In genomic region chr14:76681581-76682377, GRCm38 (mm10) we compare ENCODE assay signal across 8 mouse cellular contexts.
DNase-seq lines count a peak whose midpoint lies in the region; ATAC-seq and TF ChIP-seq lines count a peak whose summit lies in the region.

No protein-coding gene starts in this region.

- 21% methylated on average over 8 of the region's 8 CpGs for WGBS in embryonic facial prominence, embryonic 15.5 days
- 32% methylated on average over 8 of the region's 8 CpGs for WGBS in heart, postnatal 0 days

- ATAC-seq in embryonic facial prominence, embryonic 15.5 days (ENCODE audit: insufficient number of reproducible peaks, low FRiP score, low TSS enrichment, low read depth): peak; percentile 83
- no peak; the same call in 1 of the 2 replicates for ATAC-seq in heart, postnatal 0 days (ENCODE audit: insufficient read depth, low read depth)

- no peaks in the 10 kb centered on the region for H3K79me2 ChIP-seq in myocyte (ENCODE audit: control insufficient read depth, insufficient read depth)

- H3K36me3 ChIP-seq in embryonic facial prominence, embryonic 15.5 days: no peaks in the 10 kb centered on the region
- H3K36me3 ChIP-seq in heart, postnatal 0 days (replicated peaks; ENCODE audit: control insufficient read depth, insufficient read depth, low read length): no peaks in the 10 kb centered on the region
- no peaks in the 10 kb centered on the region for H3K36me3 ChIP-seq in myocyte (ENCODE audit: control insufficient read depth, insufficient read depth)

- no peaks in the 10 kb centered on the region for H3K27me3 ChIP-seq in embryonic facial prominence, embryonic 15.5 days
- H3K27me3 ChIP-seq in heart, postnatal 0 days (ENCODE audit: control insufficient read depth, insufficient read depth, low read length): no peaks in the 10 kb centered on the region
- no peaks in the 10 kb centered on the region for H3K27me3 ChIP-seq in myocyte (ENCODE audit: control insufficient read depth, insufficient read depth, insufficient read length)

- DNase-seq in adrenal gland, adult 2 months: peak; percentile 66
- no peak for DNase-seq in adrenal gland, postnatal 25 days
- DNase-seq in heart, postnatal 0 days (ENCODE audit: low spot score): peak; percentile 54
- DNase-seq in kidney, postnatal 36 days: peak; percentile 72 to 83
- DNase-seq in frontal cortex, postnatal 25 days (ENCODE audit: low spot score in 2 of 2): no peak
- DNase-seq in right cerebral cortex, postnatal 10 days (ENCODE audit: low spot score in 2 of 2): no peak

- H3K9ac ChIP-seq in embryonic facial prominence, embryonic 15.5 days: no peak overlapping the region
- no peak overlapping the region for H3K9ac ChIP-seq in heart, postnatal 0 days (replicated peaks; ENCODE audit: low read depth, low read length)

- H3K9me3 ChIP-seq in embryonic facial prominence, embryonic 15.5 days (replicated peaks): no peaks in the 10 kb centered on the region
- H3K9me3 ChIP-seq in heart, postnatal 0 days (replicated peaks; ENCODE audit: control insufficient read depth, low read length): no peaks in the 10 kb centered on the region

- TF ChIP-seq POLR2A in myocyte (IDR thresholded peaks at IDR 0.05; ENCODE audit: insufficient read length, low read depth): no peak

- TF ChIP-seq CTCF in heart, postnatal 0 days (IDR thresholded peaks at IDR 0.05; ENCODE audit: low read depth): no peak

- H3K27ac ChIP-seq in embryonic facial prominence, embryonic 15.5 days (replicated peaks): peak overlapping the region; percentile 89
- H3K27ac ChIP-seq in heart, postnatal 0 days (ENCODE audit: low read depth): peak overlapping the region; percentile 23

- no peak overlapping the region for H3K4me2 ChIP-seq in embryonic facial prominence, embryonic 15.5 days (replicated peaks)
- H3K4me2 ChIP-seq in heart, postnatal 0 days (ENCODE audit: low read depth, low read length): no peak overlapping the region
- H3K4me2 ChIP-seq in myocyte (ENCODE audit: low read depth): peak overlapping the region; percentile 3

- no peak overlapping the region for H3K4me3 ChIP-seq in embryonic facial prominence, embryonic 15.5 days (replicated peaks)
- no peak overlapping the region for H3K4me3 ChIP-seq in heart, postnatal 0 days (ENCODE audit: low read depth, low read length)
- H3K4me3 ChIP-seq in myocyte: no peak overlapping the region

- no peak for TF ChIP-seq EP300 in heart, postnatal 0 days (IDR thresholded peaks at IDR 0.05; ENCODE audit: low read depth)

- H3ac ChIP-seq in myocyte (ENCODE audit: control insufficient read depth, insufficient read length): no peak overlapping the region

- H3K4me1 ChIP-seq in embryonic facial prominence, embryonic 15.5 days: peaks cover 36% of the 10 kb centered on the region
- peaks cover 10% of the 10 kb centered on the region; the same call in 1 of the 2 replicates for H3K4me1 ChIP-seq in heart, postnatal 0 days (ENCODE audit: control insufficient read depth, insufficient read depth)

TF ChIP-seq in myocyte, 11 proteins besides CTCF, POLR2A, EP300 and RAD21:
- TF ChIP-seq SRF (IDR thresholded peaks at IDR 0.05; ENCODE audit: control insufficient read depth, insufficient read length, low read depth) (no peak), MYOG (IDR thresholded peaks at IDR 0.05; ENCODE audit: control insufficient read depth in 1 of 3, insufficient read depth in 1 of 3, insufficient read length in 2 of 3, low read depth in 2 of 3) (peak in 1 of 3 experiments; percentile 44), MYOD1 (IDR thresholded peaks at IDR 0.05; ENCODE audit: control insufficient read depth in 1 of 3, insufficient read length in 2 of 3, low read depth in 2 of 3) (peak; percentile 57 to 86 (median 75)), CEBPB (IDR thresholded peaks at IDR 0.05; ENCODE audit: insufficient read depth, poor library complexity, severe bottlenecking) (no peak)

Comparison
In these comparisons a context has a peak if more than half of its experiments do, and no peak if none do; other contexts are left out.
1. DNase-seq: peak in adrenal gland, adult 2 months (single experiment), heart, postnatal 0 days (single experiment) and kidney, postnatal 36 days (2 of 2); none in adrenal gland, postnatal 25 days (single experiment), frontal cortex, postnatal 25 days (0 of 2) and right cerebral cortex, postnatal 10 days (0 of 2).